Mouse (Mus musculus) liver, postnatal 0 days (tissue): ENCODE measurements around the gene Foxp4. TPM values are rescaled to one million over a fixed set of nuclear protein-coding genes. Genes with fewer than 3 reads are reported as not detected.

Experiments
- ATAC-seq: fragments of 200-750 bp; cut with Nextera tagmentation; 2 replicates; pipeline ENCODE4 v1.8.0; 2017; ENCODE audit warnings: mild to moderate bottlenecking, moderate library complexity
- DNase-seq: peaks from one replicate; pipeline ENCODE4 v3.0.0-alpha.2; 2016
- H3K27ac ChIP-seq: fragments of 300-500 bp; sonication (generic); 2 replicates; pipeline ENCODE4 v1.5.1; 2014; ENCODE audit warnings: antibody characterized with exemption, moderate library complexity, mild to moderate bottlenecking, low read depth
- H3K27me3 ChIP-seq: fragments of 300-500 bp; sonication (generic); 2 replicates; pipeline ENCODE4 v1.6.1; 2014; ENCODE audit warnings: low read length, control low read depth, mixed read lengths; ENCODE audit not compliant: insufficient read depth
- H3K36me3 ChIP-seq: fragments of 300-500 bp; sonication (generic); replicated peaks from 2 replicates; pipeline ENCODE4 v1.6.1; 2014; ENCODE audit warnings: mild to moderate bottlenecking, control low read depth, low read length, moderate library complexity, mixed read lengths; ENCODE audit not compliant: insufficient read depth
- H3K4me1 ChIP-seq: fragments of 300-500 bp; sonication (generic); 2 replicates; pipeline ENCODE4 v1.6.1; 2014; ENCODE audit warnings: antibody characterized with exemption, mild to moderate bottlenecking, control low read depth; ENCODE audit not compliant: insufficient read depth
- H3K4me2 ChIP-seq: fragments of 300-500 bp; sonication (generic); 2 replicates; pipeline ENCODE4 v1.6.1; 2014; ENCODE audit warnings: low read depth, mild to moderate bottlenecking, low read length, moderate library complexity, mixed read lengths
- H3K4me3 ChIP-seq: fragments of 300-500 bp; sonication (generic); 2 replicates; pipeline ENCODE4 v1.5.1; 2014; ENCODE audit warnings: low read depth, low read length
- H3K9ac ChIP-seq: fragments of 300-500 bp; sonication (generic); replicated peaks from 2 replicates; pipeline ENCODE4 v1.6.1; 2014; ENCODE audit warnings: mild to moderate bottlenecking, moderate library complexity
- H3K9me3 ChIP-seq: fragments of 300-500 bp; sonication (generic); 2 replicates; pipeline ENCODE4 v1.6.1; 2016; ENCODE audit warnings: mild to moderate bottlenecking, control low read depth, low read length, mixed read lengths
- CTCF ChIP-seq: sonication (generic); IDR thresholded peaks from 2 replicates; pipeline ENCODE4 v1.5.1; 2016; ENCODE audit warnings: antibody characterized with exemption, low read depth
- EP300 ChIP-seq: IDR thresholded peaks from 2 replicates; pipeline ENCODE4 v1.6.1; 2016; ENCODE audit warnings: antibody characterized with exemption, low read depth, mild to moderate bottlenecking
- WGBS: fragments of 180-500 bp; shearing (Covaris S2); extraction: QIAGEN DNeasy Blood & Tissue Kit; methylation state at CpG from one replicate; pipeline ENCODE4 v1.1.7; 2014; ENCODE audit not compliant: insufficient replicate concordance; 5-methylcytosine and 5-hydroxymethylcytosine counted together
- polyA plus RNA-seq: library from polyadenylated mRNA; unstranded; fragments of >200 nt; fragmentation: Nextera tagmentation; extraction: Ambion mirVana; gene quantifications from 2 replicates; pipeline ENCODE4 v1.2.1, GENCODE M21; 2015

The Foxp4 gene
- polyA plus RNA-seq, 1 experiment from 2014 or later, result 6.2 TPM

DNA sequence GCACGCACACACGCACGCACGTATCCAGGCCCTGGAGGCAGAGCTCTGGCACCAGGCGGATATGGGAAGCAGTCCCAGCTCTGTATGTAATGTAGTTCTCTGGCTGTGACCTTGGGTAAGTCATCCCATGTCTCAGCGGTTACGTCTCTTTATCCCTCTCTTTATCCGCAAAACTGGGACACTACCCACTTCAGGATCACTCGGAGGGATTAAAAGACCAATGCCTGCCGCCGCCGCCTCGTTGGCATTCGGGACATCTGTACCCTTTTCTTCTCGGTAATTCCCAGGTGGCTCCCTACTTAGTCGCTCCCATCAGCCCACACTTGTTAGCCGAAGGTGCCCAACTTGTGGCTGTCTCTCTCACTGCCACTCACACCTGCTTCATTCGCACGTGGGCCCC is 35.2 kb downstream of the Foxp4 start:
- H3K27ac ChIP-seq, result peak overlapping the region; percentile 82
- peaks cover 4% of the 10 kb centered on the region; the same call in 1 of the 2 replicates for H3K36me3 ChIP-seq
- H3K4me3 ChIP-seq, result no peak overlapping the region
- no peak for TF ChIP-seq EP300
- no peak for TF ChIP-seq CTCF
- peak overlapping the region; percentile 38; the same call in 1 of the 2 replicates for H3K4me2 ChIP-seq
- H3K27me3 ChIP-seq, result no peaks in the 10 kb centered on the region
- H3K9me3 ChIP-seq, result no peaks in the 10 kb centered on the region
- no peak overlapping the region for H3K9ac ChIP-seq
- no peak for ATAC-seq
- peaks cover 37% of the 10 kb centered on the region for H3K4me1 ChIP-seq
- no peak for DNase-seq
- 73% methylated on average over 19 of the region's 19 CpGs for WGBS

- Histone ChIP-seq H3K4me3 (no peak overlapping the region), H3K36me3 (0 out of 2 replicates have a peak, but pooled peaks cover 1% of the 10 kb centered on the region), H3K27ac (peak overlapping the region; percentile 82), H3K4me2 (peak overlapping the region; percentile 38; the same call in 1 of the 2 replicates), H3K9ac (no peak overlapping the region), H3K9me3 (no peaks in the 10 kb centered on the region), H3K4me1 (peaks cover 37% of the 10 kb centered on the region), H3K27me3 (no peaks in the 10 kb centered on the region)
- DNase-seq, result no peak
- ATAC-seq, result no peak
- WGBS, result 70% methylated on average over 7 of the region's 7 CpGs
- no peak for TF ChIP-seq CTCF
- TF ChIP-seq EP300, result no peak
These were observed 35.8 kb downstream of the Foxp4 start for GRCm38 (mm10) chr17:47888641-47889040.

DNA sequence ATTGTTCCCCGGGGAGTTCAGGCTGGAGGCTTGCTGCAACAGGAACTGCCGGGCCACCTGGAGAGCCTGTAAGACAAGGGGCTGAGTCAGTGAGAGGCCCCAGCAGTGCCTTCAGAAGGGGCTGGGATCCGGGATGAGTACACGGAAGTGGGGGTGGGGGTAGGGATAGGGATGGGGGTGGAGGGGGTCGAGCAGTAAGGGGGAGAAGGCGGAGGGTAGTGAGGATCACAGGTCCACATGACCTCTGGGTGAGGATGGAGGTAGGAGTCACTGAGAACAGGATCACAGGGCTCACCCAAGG is 36.3 kb downstream of the Foxp4 start:
- ATAC-seq, result peak; percentile 16; the same call in 1 of the 2 replicates

DNA sequence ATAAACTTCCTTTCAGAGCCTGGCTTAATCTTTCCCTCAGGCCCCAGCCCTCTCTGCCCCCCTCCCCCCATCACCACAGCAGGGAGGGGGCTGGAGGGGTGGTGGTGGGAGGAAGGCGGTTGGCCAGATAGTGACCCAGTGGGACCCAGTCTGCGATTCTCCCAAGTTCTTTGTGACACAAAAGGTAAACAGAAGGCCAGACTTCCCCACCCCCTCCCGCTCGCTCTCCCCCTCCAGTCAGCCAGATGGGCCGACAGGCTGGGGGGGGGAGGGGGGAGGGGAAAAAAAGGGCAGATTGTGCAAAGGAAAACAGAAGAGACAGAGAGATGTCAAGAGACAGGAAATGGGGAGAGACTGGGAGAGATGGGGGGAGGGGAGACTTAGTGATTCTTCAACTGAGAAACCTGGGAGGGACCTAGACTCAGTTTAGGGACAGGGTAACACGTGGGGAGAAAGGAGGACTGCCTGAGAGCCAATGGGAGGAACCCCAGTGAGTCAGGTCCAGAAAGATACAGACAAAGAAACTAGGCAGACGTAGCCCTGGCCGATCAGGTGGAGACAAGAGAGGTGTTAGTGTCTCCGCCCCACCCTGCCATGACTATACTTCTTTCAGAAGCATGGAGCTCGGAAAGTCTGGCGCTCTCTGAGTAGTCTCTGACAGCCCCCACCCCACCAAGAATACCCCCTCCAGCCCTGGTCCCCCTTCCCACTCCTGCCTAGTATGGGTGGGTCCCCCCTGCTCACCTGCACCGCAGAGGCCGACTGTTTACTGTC is 36.9 kb downstream of the Foxp4 start:
- peak overlapping the region; percentile 82 for H3K27ac ChIP-seq
- H3K4me1 ChIP-seq, result peaks cover 37% of the 10 kb centered on the region
- WGBS, result 34% methylated on average over 13 of the region's 13 CpGs
- no peaks in the 10 kb centered on the region for H3K36me3 ChIP-seq
- no peak overlapping the region for H3K4me3 ChIP-seq
- H3K9ac ChIP-seq, result peak overlapping the region; percentile 44
- peak; percentile 71 for DNase-seq
- H3K27me3 ChIP-seq, result no peaks in the 10 kb centered on the region
- ATAC-seq, result peak; percentile 63
- peak overlapping the region; percentile 38 for H3K4me2 ChIP-seq
- TF ChIP-seq CTCF (no peak), EP300 (no peak)
- no peaks in the 10 kb centered on the region for H3K9me3 ChIP-seq

More for the DNA sequence above, 36.3 kb downstream of the Foxp4 start:
- Histone ChIP-seq H3K9me3 (no peaks in the 10 kb centered on the region), H3K27me3 (no peaks in the 10 kb centered on the region), H3K27ac (peak overlapping the region; percentile 82), H3K4me1 (peaks cover 37% of the 10 kb centered on the region), H3K9ac (no peak overlapping the region; the same call in 1 of the 2 replicates), H3K36me3 (no peaks in the 10 kb centered on the region), H3K4me3 (no peak overlapping the region), H3K4me2 (peak overlapping the region; percentile 38)
- TF ChIP-seq EP300, result no peak
- no peak for TF ChIP-seq CTCF
- no peak for DNase-seq
- WGBS, result 16% methylated on average over 6 of the region's 6 CpGs

DNA sequence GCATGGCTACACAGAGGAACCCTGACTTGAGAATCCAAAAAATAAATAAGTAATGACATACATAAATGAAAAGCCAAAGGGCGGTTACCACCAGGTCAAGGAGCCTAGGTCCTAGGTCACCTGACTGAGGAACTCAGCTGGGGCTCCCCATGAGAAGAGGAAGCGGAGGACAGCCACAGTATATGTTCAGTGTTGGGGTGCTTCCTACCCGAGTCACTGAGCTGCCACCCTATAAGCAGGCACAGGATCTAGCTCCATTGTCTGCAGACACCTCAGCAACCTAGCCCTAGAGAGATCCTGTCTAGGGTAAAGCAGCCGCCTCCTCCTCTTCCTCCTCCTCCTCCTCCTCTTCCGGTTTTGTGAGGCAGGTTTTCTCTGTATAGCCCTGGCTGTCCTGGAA is 41.3 kb downstream of the Foxp4 start:
- DNase-seq, result no peak
- Histone ChIP-seq H3K27ac (no peak overlapping the region), H3K4me2 (no peak overlapping the region), H3K4me1 (peaks cover 21% of the 10 kb centered on the region), H3K27me3 (no peaks in the 10 kb centered on the region), H3K36me3 (peaks cover 2% of the 10 kb centered on the region; the same call in 1 of the 2 replicates), H3K4me3 (no peak overlapping the region), H3K9me3 (no peaks in the 10 kb centered on the region), H3K9ac (no peak overlapping the region)
- TF ChIP-seq CTCF, result no peak
- no peak for TF ChIP-seq EP300
- WGBS, result 53% methylated on average over 5 of the region's 5 CpGs
- no peak for ATAC-seq

- Histone ChIP-seq H3K36me3 (peaks cover 10% of the 10 kb centered on the region; the same call in 1 of the 2 replicates), H3K9ac (no peak overlapping the region), H3K4me3 (no peak overlapping the region), H3K4me1 (peaks cover 4% of the 10 kb centered on the region), H3K9me3 (no peaks in the 10 kb centered on the region), H3K27ac (no peak overlapping the region), H3K27me3 (no peaks in the 10 kb centered on the region), H3K4me2 (no peak overlapping the region)
- no peak for ATAC-seq
- TF ChIP-seq CTCF (no peak), EP300 (no peak)
- 81% methylated on average over 13 of the region's 13 CpGs for WGBS
- no peak for DNase-seq
These were observed 43.1 kb downstream of the Foxp4 start for GRCm38 (mm10) chr17:47881330-47881729.
